Mouse (Mus musculus) intestine, embryonic 15.5 days (tissue): ENCODE data around the gene Smg6. TPM values are rescaled to one million over a fixed set of nuclear protein-coding genes. Genes with fewer than 3 reads are reported as not detected.

Experiments
- ATAC-seq: fragments of 200-750 bp; cut with Nextera tagmentation; 2 replicates; pipeline ENCODE4 v1.8.0; 2017; ENCODE audit warnings: moderate TSS enrichment, moderate library complexity
- H3K27ac ChIP-seq: fragments of 300-500 bp; sonication (generic); 2 replicates; pipeline ENCODE4 v1.5.1; 2015; ENCODE audit warnings: mild to moderate bottlenecking, inconsistent platforms
- H3K27me3 ChIP-seq: fragments of 300-500 bp; sonication (generic); replicated peaks from 2 replicates; pipeline ENCODE4 v1.6.1; 2015; ENCODE audit warnings: inconsistent platforms
- H3K36me3 ChIP-seq: fragments of 300-500 bp; sonication (generic); 2 replicates; pipeline ENCODE4 v1.6.1; 2015; ENCODE audit warnings: inconsistent platforms
- H3K4me1 ChIP-seq: fragments of 300-500 bp; sonication (generic); replicated peaks from 2 replicates; pipeline ENCODE4 v1.6.1; 2015; ENCODE audit warnings: inconsistent platforms
- H3K4me2 ChIP-seq: fragments of 300-500 bp; sonication (generic); replicated peaks from 2 replicates; pipeline ENCODE4 v1.6.1; 2015; ENCODE audit warnings: mild to moderate bottlenecking, inconsistent platforms
- H3K4me3 ChIP-seq: fragments of 300-500 bp; sonication (generic); replicated peaks from 2 replicates; pipeline ENCODE4 v1.5.1; 2015; ENCODE audit warnings: inconsistent platforms
- H3K9ac ChIP-seq: fragments of 300-500 bp; sonication (generic); 2 replicates; pipeline ENCODE4 v1.6.1; 2015; ENCODE audit warnings: inconsistent platforms
- H3K9me3 ChIP-seq: fragments of 300-500 bp; sonication (generic); 2 replicates; pipeline ENCODE4 v1.6.1; 2016; ENCODE audit warnings: inconsistent platforms
- WGBS: fragments of 180-500 bp; shearing (Covaris S2); methylation state at CpG from one replicate; pipeline ENCODE4 v1.1.7; 2015; 5-methylcytosine and 5-hydroxymethylcytosine counted together
- polyA plus RNA-seq: library from polyadenylated mRNA; unstranded; fragments of >200 nt; fragmentation: Nextera tagmentation; extraction: Ambion mirVana; gene quantifications from 2 replicates; pipeline ENCODE4 v1.2.1, GENCODE M21; 2015

Gene Smg6
- polyA plus RNA-seq, 1 experiment from 2014 or later = 12.4 TPM

DNA sequence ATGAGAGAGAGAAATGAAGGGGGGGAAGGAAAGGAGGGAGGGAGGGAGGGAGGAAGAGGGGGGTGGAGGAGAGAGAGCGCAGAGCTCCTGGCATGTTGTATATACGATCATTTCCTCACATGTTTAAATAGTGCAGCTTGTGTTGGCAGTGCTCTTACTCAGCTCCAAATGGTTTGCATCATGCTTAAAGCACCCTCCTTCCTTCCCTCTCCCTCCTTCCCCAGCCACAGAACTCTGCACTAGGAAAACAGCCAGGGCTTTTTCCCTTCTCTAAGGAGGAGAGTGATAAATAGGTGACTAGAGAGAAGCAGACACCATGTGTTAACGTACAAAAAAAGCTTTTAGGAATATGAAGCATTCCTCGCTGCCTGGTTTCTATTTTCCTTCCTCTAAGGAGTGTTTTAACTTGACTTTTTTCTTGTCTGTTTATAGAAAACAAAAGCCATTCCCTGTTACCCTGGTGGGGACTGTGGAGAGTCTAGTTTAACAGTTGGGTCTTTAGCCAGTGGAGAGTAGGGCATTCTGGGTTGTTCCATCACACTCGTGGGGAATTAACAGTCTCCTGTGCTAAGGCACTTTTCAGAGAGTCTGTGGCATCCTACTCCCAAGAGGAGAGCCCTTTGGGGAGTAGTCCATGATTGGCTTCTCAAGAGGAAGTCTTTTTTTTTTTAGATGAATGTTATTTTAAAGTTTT, 128.7 kb downstream of the Smg6 start:
- ATAC-seq = peak; percentile 85
- H3K4me2 ChIP-seq = no peak overlapping the region

GRCm38 (mm10) chr11:75054878-75055214, 129.2 kb downstream of the Smg6 start:
- Histone ChIP-seq H3K4me3 (no peak overlapping the region), H3K9me3 (no peaks in the 10 kb centered on the region), H3K27ac (peak overlapping the region; percentile 92), H3K4me2 (no peak overlapping the region), H3K27me3 (no peaks in the 10 kb centered on the region), H3K9ac (no peak overlapping the region), H3K4me1 (peaks cover 25% of the 10 kb centered on the region), H3K36me3 (no peaks in the 10 kb centered on the region)
- WGBS = 58% methylated on average over 3 of the region's 3 CpGs
- no peak for ATAC-seq

More for the DNA sequence above, 128.7 kb downstream of the Smg6 start:
- Histone ChIP-seq H3K9me3 (no peaks in the 10 kb centered on the region), H3K36me3 (no peaks in the 10 kb centered on the region), H3K9ac (no peak overlapping the region), H3K4me1 (peaks cover 30% of the 10 kb centered on the region), H3K27me3 (no peaks in the 10 kb centered on the region), H3K4me3 (no peak overlapping the region), H3K27ac (peak overlapping the region; percentile 92)
- WGBS = 28% methylated on average over 5 of the region's 5 CpGs

DNA sequence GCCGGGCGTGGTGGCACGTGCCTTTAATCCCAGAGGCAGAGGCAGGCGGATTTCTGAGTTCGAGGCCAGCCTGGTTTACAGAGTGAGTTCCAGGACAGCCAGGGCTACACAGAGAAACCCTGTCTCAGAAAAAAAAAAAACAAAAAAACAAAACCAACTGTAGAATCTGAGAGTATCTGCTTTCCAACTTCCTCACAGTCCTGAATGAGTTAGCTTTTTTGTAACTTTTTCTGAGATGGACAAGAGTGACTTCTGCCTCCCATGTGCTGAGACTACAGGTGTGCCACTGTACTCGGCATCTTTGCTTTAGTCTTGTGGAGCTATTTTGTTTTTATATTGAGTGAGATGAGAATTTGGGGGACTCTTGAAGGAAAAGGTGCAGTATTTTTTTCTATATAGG, 137.0 kb downstream of the Smg6 start:
- H3K27me3 ChIP-seq = no peaks in the 10 kb centered on the region
- H3K36me3 ChIP-seq = no peaks in the 10 kb centered on the region
- H3K4me3 ChIP-seq = no peak overlapping the region
- H3K27ac ChIP-seq = no peak overlapping the region
- 95% methylated on average over 6 of the region's 6 CpGs for WGBS
- H3K4me2 ChIP-seq = no peak overlapping the region
- H3K9me3 ChIP-seq = no peaks in the 10 kb centered on the region
- H3K9ac ChIP-seq = no peak overlapping the region
- no peak for ATAC-seq
- H3K4me1 ChIP-seq = no peaks in the 10 kb centered on the region

- no peaks in the 10 kb centered on the region for H3K27me3 ChIP-seq
- 92% methylated on average over 1 of the region's 1 CpGs for WGBS
- no peak overlapping the region for H3K4me3 ChIP-seq
- no peaks in the 10 kb centered on the region for H3K36me3 ChIP-seq
- H3K27ac ChIP-seq = no peak overlapping the region
- H3K4me1 ChIP-seq = no peaks in the 10 kb centered on the region
- H3K4me2 ChIP-seq = no peak overlapping the region
- H3K9ac ChIP-seq = no peak overlapping the region
- ATAC-seq = no peak
- H3K9me3 ChIP-seq = no peaks in the 10 kb centered on the region
These were observed 138.6 kb downstream of the Smg6 start for GRCm38 (mm10) chr11:75064266-75064665.

DNA sequence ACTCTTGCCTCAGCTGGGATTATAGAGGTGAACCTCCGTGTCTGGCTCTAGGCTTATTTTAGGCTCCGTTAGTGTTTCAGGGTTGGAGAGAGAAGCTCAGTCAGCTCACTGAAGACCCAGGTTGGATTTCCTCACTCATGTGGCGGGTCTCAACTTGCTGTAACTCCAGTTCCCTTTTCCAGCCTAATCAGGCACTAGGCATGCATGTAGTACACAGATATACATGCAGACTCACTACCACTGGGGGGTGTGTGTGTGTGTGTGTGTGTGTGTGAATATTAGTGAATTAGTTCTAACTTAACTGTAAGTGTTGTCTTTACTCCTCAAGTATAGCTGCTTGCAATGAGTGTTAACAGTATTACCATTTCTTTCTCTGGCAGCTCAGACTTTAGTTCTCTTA, 145.7 kb downstream of the Smg6 start:
- Histone ChIP-seq H3K36me3 (no peaks in the 10 kb centered on the region), H3K27me3 (no peaks in the 10 kb centered on the region), H3K9ac (no peak overlapping the region), H3K4me2 (no peak overlapping the region), H3K4me1 (0 out of 2 replicates have a peak, but pooled peaks cover 3% of the 10 kb centered on the region), H3K27ac (no peak overlapping the region), H3K4me3 (no peak overlapping the region), H3K9me3 (no peaks in the 10 kb centered on the region)
- ATAC-seq = no peak
- WGBS = 84% methylated on average over 3 of the region's 3 CpGs

- Histone ChIP-seq H3K27me3 (no peaks in the 10 kb centered on the region), H3K36me3 (no peaks in the 10 kb centered on the region), H3K4me2 (no peak overlapping the region), H3K9ac (no peak overlapping the region), H3K27ac (no peak overlapping the region), H3K4me1 (0 out of 2 replicates have a peak, but pooled peaks cover 3% of the 10 kb centered on the region), H3K9me3 (no peaks in the 10 kb centered on the region), H3K4me3 (no peak overlapping the region)
- 52% methylated on average over 2 of the region's 2 CpGs for WGBS
- no peak for ATAC-seq
These were observed 147.5 kb downstream of the Smg6 start for GRCm38 (mm10) chr11:75072932-75073625.

GRCm38 (mm10) chr11:75073696-75074095, 148.1 kb downstream of the Smg6 start:
- Histone ChIP-seq H3K36me3 (no peaks in the 10 kb centered on the region), H3K4me2 (no peak overlapping the region), H3K4me3 (no peak overlapping the region), H3K9ac (no peak overlapping the region), H3K9me3 (no peaks in the 10 kb centered on the region), H3K27ac (no peak overlapping the region), H3K27me3 (no peaks in the 10 kb centered on the region), H3K4me1 (0 out of 2 replicates have a peak, but pooled peaks cover 3% of the 10 kb centered on the region)
- no peak for ATAC-seq
- WGBS = 68% methylated on average over 2 of the region's 2 CpGs

GRCm38 (mm10) chr11:75074543-75074942, 148.9 kb downstream of the Smg6 start:
- Histone ChIP-seq H3K4me2 (no peak overlapping the region), H3K9me3 (no peaks in the 10 kb centered on the region), H3K9ac (no peak overlapping the region), H3K27ac (no peak overlapping the region), H3K4me3 (no peak overlapping the region), H3K4me1 (0 out of 2 replicates have a peak, but pooled peaks cover 3% of the 10 kb centered on the region), H3K27me3 (no peaks in the 10 kb centered on the region), H3K36me3 (no peaks in the 10 kb centered on the region)
- ATAC-seq = no peak
- 40% methylated on average over 2 of the region's 2 CpGs for WGBS

GRCm38 (mm10) chr11:75078616-75079015, 153.0 kb downstream of the Smg6 start:
- 0 out of 2 replicates have a peak, but pooled peaks cover 3% of the 10 kb centered on the region for H3K4me1 ChIP-seq
- H3K36me3 ChIP-seq = 0 out of 2 replicates have a peak, but pooled peaks cover 4% of the 10 kb centered on the region
- no peaks in the 10 kb centered on the region for H3K9me3 ChIP-seq
- H3K27ac ChIP-seq = no peak overlapping the region
- WGBS = 76% methylated on average over 2 of the region's 2 CpGs
- H3K4me2 ChIP-seq = no peak overlapping the region
- no peaks in the 10 kb centered on the region for H3K27me3 ChIP-seq
- ATAC-seq = no peak
- H3K4me3 ChIP-seq = no peak overlapping the region
- no peak overlapping the region for H3K9ac ChIP-seq

DNA sequence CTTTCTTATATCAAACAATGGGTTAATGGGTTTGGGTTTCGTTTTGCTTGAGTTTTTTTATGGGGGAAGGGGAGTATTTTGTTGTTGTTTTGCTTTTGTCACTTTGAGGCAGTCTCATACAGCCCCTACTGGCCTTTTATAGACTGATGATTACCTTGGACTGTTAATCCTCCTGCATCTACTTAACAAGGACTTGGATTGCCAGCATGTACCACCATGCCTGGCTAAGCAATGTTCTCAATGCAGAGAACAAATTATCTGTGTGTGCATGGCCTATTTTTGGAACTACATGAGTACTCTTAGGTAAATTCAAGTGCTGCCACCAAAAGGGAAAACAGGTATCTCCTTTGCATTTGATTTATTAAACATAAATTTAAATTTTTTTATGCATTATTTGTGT, 157.4 kb downstream of the Smg6 start:
- Histone ChIP-seq H3K4me2 (no peak overlapping the region), H3K27me3 (no peaks in the 10 kb centered on the region), H3K9me3 (no peaks in the 10 kb centered on the region), H3K4me1 (no peaks in the 10 kb centered on the region), H3K27ac (no peak overlapping the region), H3K4me3 (no peak overlapping the region), H3K36me3 (0 out of 2 replicates have a peak, but pooled peaks cover 7% of the 10 kb centered on the region), H3K9ac (no peak overlapping the region)
- WGBS = 73% methylated on average over 1 of the region's 1 CpGs
- ATAC-seq = no peak

DNA sequence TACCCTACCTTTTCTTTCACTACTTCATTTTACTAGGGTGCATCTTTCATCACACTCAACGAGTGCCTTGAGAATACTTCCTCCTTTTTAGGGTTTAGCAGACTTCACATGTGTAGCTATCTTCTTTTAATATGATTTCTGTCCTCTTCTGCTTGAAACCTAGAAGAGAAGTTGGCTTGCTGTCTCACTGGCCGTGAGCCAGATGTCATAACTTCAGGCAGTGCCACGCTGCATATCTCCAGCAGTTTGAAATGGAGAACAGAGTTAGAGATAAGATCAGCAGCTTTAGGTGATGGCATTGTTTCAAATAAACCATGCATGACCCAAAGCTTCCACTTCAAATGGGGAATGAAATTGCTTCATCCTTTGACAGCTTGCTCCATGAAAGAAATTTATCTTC, 166.5 kb downstream of the Smg6 start:
- Histone ChIP-seq H3K4me1 (peaks cover 7% of the 10 kb centered on the region; the same call in 1 of the 2 replicates), H3K27ac (peak overlapping the region; percentile 6; the same call in 1 of the 2 replicates), H3K36me3 (no peaks in the 10 kb centered on the region), H3K9me3 (no peaks in the 10 kb centered on the region), H3K9ac (no peak overlapping the region), H3K4me3 (no peak overlapping the region), H3K4me2 (no peak overlapping the region), H3K27me3 (no peaks in the 10 kb centered on the region)
- no peak for ATAC-seq
- 29% methylated on average over 3 of the region's 3 CpGs for WGBS

GRCm38 (mm10) chr11:75092656-75093055, 167.0 kb downstream of the Smg6 start:
- WGBS = 49% methylated on average over 5 of the region's 5 CpGs
- peaks cover 7% of the 10 kb centered on the region; the same call in 1 of the 2 replicates for H3K4me1 ChIP-seq
- ATAC-seq = no peak

More at GRCm38 (mm10) chr11:75092656-75093055, 167.0 kb downstream of the Smg6 start:
- Histone ChIP-seq H3K4me3 (no peak overlapping the region), H3K4me2 (no peak overlapping the region), H3K9me3 (no peaks in the 10 kb centered on the region), H3K27ac (peak overlapping the region; percentile 49), H3K27me3 (no peaks in the 10 kb centered on the region), H3K36me3 (0 out of 2 replicates have a peak, but pooled peaks cover 2% of the 10 kb centered on the region), H3K9ac (no peak overlapping the region)
